10 mouse cellular contexts compared by ENCODE assay signal in the genomic region with DNA sequence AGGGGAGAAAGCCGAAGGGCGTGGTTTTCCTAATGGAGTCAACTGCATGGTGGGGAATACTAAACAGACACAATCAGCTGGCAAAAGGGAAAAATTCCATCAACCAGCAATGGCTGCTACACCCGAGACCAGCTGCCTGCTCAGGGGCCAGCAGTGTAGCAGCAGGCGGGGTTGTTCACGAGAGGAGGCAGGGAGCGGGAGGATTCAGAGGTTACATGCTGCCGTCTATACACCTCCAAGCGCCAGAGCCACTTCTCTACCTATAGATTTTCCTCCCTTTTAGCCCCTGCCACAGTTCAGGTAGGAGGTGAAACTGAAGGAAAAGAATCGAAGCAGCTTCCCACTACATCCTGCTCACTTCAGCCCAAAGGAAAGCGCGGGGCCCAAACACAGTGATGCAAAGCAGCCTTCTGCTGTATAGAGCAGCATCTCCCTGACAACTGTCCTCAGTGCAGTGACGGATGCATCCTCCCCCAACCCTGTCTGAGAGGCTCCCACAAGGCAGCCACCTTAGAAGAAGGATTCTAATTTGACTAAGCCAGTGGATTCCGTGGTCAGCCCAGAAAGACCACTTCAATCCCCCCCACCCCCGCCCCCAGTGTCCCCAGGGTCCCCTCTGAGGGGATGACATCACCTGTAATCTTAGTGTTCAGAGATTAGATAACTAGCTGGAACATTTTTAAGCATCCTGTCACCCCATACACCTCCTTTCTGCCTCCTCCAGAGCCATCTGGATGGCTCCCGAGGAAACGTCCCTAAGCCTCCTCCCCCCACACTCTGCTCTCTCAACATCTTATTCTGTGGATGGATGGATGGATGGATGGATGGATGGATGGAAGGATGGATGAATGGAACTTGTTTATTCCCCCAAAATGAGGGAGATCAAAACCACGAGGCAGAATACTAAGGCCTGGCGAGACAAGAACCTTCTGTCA.
DNase-seq lines count a peak whose midpoint lies in the region; ATAC-seq lines count a peak whose summit lies in the region.
"Had no signal": no experiment of that assay in that cellular context is flagged by ENCODE, and none has a peak within 500 bp of the region (broad histone marks: within the 10 kb centered on the region; RNA-seq: fewer than 3 reads in every experiment).

No protein-coding gene starts in this region.

- WGBS in forebrain, embryonic 14.5 days, result 34% methylated on average over 18 of the region's 18 CpGs
- 50% methylated on average over 18 of the region's 18 CpGs for WGBS in kidney, embryonic 16.5 days

- ATAC-seq in forebrain, embryonic 14.5 days, result peak; percentile 81
- ATAC-seq in kidney, embryonic 16.5 days (ENCODE audit: low FRiP score, low TSS enrichment), result no peak

- peak overlapping the region; percentile 19 for H3K4me2 ChIP-seq in forebrain, embryonic 14.5 days (ENCODE audit: low read length)
- H3K4me2 ChIP-seq in kidney, embryonic 16.5 days (replicated peaks; ENCODE audit: low read depth, low read length), result no peak overlapping the region

- H3K36me3 ChIP-seq in forebrain, embryonic 14.5 days (ENCODE audit: control insufficient read depth, insufficient read depth, low read length), result peaks cover 21% of the 10 kb centered on the region
- H3K36me3 ChIP-seq in kidney, embryonic 16.5 days (ENCODE audit: insufficient read depth, low read length), result peaks cover 16% of the 10 kb centered on the region

- H3K9me3 ChIP-seq in forebrain, embryonic 14.5 days (replicated peaks; ENCODE audit: control insufficient read depth, low read length), result no peaks in the 10 kb centered on the region
- no peaks in the 10 kb centered on the region for H3K9me3 ChIP-seq in kidney, embryonic 16.5 days (ENCODE audit: low read length)

- H3K4me1 ChIP-seq in forebrain, embryonic 14.5 days (ENCODE audit: control insufficient read depth, insufficient read depth, low read length), result peaks cover 17% of the 10 kb centered on the region
- H3K4me1 ChIP-seq in kidney, embryonic 16.5 days (ENCODE audit: insufficient read depth, low read length), result peaks cover 10% of the 10 kb centered on the region; the same call in 1 of the 2 replicates

- peak overlapping the region; percentile 28; the same call in 1 of the 2 replicates for H3K27ac ChIP-seq in forebrain, embryonic 14.5 days (ENCODE audit: low read depth, low read length)
- H3K27ac ChIP-seq in kidney, embryonic 16.5 days (ENCODE audit: low read length), result no peak overlapping the region

- no peak overlapping the region for H3K4me3 ChIP-seq in forebrain, embryonic 14.5 days (ENCODE audit: low read depth, low read length)
- H3K4me3 ChIP-seq in kidney, embryonic 16.5 days (ENCODE audit: low read length), result no peak overlapping the region

- H3K9ac ChIP-seq in forebrain, embryonic 14.5 days (ENCODE audit: low read length), result peak overlapping the region; percentile 10
- H3K9ac ChIP-seq in kidney, embryonic 16.5 days (replicated peaks; ENCODE audit: low read length), result no peak overlapping the region

- peak; percentile 66 to 70 for DNase-seq in layer of hippocampus, adult 8-10 months (ENCODE audit: low spot score in 2 of 2)
- DNase-seq in layer of hippocampus, postnatal 14 days (ENCODE audit: low spot score in 2 of 2), result no peak
- peak; percentile 57 for DNase-seq in forebrain, embryonic 14.5 days (ENCODE audit: low spot score)
- peak; percentile 76 to 94 for DNase-seq in left cerebral cortex, postnatal 25 days (ENCODE audit: low spot score in 2 of 2)
- peak; percentile 72 for DNase-seq in right cerebral cortex, postnatal 14 days
- DNase-seq in kidney, postnatal 25 days, result no peak
- DNase-seq in kidney, postnatal 36 days, result no peak
- DNase-seq: heart, postnatal 14 days; lung, adult 2 months had no signal

- intact Hi-C loops in left cerebral cortex, postnatal 25 days (cut with DNase I), result loop anchor here (1.0 to 5.0 kb wide), 3 partner anchors 14 to 315 kb away; no protein-coding TSS in a partner anchor

- H3K27me3 ChIP-seq in forebrain, embryonic 14.5 days (replicated peaks; ENCODE audit: control insufficient read depth, insufficient read depth, low read length), result no peaks in the 10 kb centered on the region
- H3K27me3 ChIP-seq in kidney, embryonic 16.5 days (ENCODE audit: insufficient read depth, low read length), result no peaks in the 10 kb centered on the region

Comparison
In these comparisons a context has a peak if more than half of its experiments do, and no peak if none do; other contexts are left out.
1. DNase-seq: peak in layer of hippocampus, adult 8-10 months (2 of 2), forebrain, embryonic 14.5 days (single experiment), left cerebral cortex, postnatal 25 days (2 of 2) and right cerebral cortex, postnatal 14 days (single experiment); none in layer of hippocampus, postnatal 14 days (0 of 2), kidney, postnatal 25 days (0 of 2) and kidney, postnatal 36 days (0 of 2).